Mouse (Mus musculus) ES-E14 (cell line): Measurements from ENCODE around the gene Cd5. TPM values are rescaled to one million over a fixed set of nuclear protein-coding genes. Genes with fewer than 3 reads are reported as not detected.

Experiments
- DNase-seq: peaks from one replicate; pipeline ENCODE4 v3.0.0-alpha.2; 2013; ENCODE audit warnings: low read depth, low spot score
- H3K27ac ChIP-seq: 2 replicates; pipeline ENCODE4 v1.5.1; 2012; ENCODE audit warnings: low read depth, mild to moderate bottlenecking, low read length, moderate library complexity, mixed read lengths; ENCODE audit not compliant: poor library complexity, insufficient read depth, severe bottlenecking
- H3K36me3 ChIP-seq: 2 replicates; pipeline ENCODE4 v1.6.1; 2012; ENCODE audit warnings: mild to moderate bottlenecking, low read length, moderate library complexity, mixed read lengths; ENCODE audit not compliant: control insufficient read depth, poor library complexity, insufficient read depth, severe bottlenecking
- H3K4me1 ChIP-seq, 2 experiments: fragments of 150-350 bp in 1 of 2; sonication (generic) in 1 of 2; 2 replicates each; pipeline ENCODE4 v1.6.1; 2012; ENCODE audit warnings: low read length in 2 of 2, mild to moderate bottlenecking in 1 of 2, mixed read lengths in 1 of 2; ENCODE audit not compliant: control insufficient read depth in 2 of 2, insufficient read depth in 2 of 2, poor library complexity in 1 of 2
- H3K4me3 ChIP-seq, 2 experiments: fragments of 150-350 bp in 1 of 2; sonication (generic) in 1 of 2; 2 replicates each; pipeline ENCODE4 v1.5.1; 2012; ENCODE audit warnings: low read length in 2 of 2, low read depth in 1 of 2, mild to moderate bottlenecking in 1 of 2, mixed read lengths in 1 of 2; ENCODE audit not compliant: insufficient read depth in 1 of 2, poor library complexity in 1 of 2, severe bottlenecking in 1 of 2
- H3K9ac ChIP-seq: 2 replicates; pipeline ENCODE4 v1.6.1; 2012; ENCODE audit warnings: low read depth, mild to moderate bottlenecking, low read length, mixed read lengths; ENCODE audit not compliant: poor library complexity, insufficient read depth, severe bottlenecking
- H3K9me3 ChIP-seq: fragments of 150-350 bp; sonication (generic); 2 replicates; pipeline ENCODE4 v1.6.1; 2012; ENCODE audit warnings: low read depth, mild to moderate bottlenecking, low read length; ENCODE audit not compliant: control insufficient read depth, insufficient read depth
- CHD2 ChIP-seq: IDR thresholded peaks from 2 replicates; pipeline ENCODE4 v1.6.1; 2014; ENCODE audit warnings: mild to moderate bottlenecking, low read depth, low read length, inconsistent platforms
- HCFC1 ChIP-seq: IDR thresholded peaks from 2 replicates; pipeline ENCODE4 v1.6.1; 2012; ENCODE audit warnings: low read length, inconsistent platforms, borderline replicate concordance; ENCODE audit not compliant: insufficient read depth
- MAFK ChIP-seq: IDR thresholded peaks from 2 replicates; pipeline ENCODE4 v1.6.1; 2014; ENCODE audit warnings: mild to moderate bottlenecking, low read depth, low read length, inconsistent platforms; ENCODE audit not compliant: insufficient read depth
- ZC3H11A ChIP-seq: IDR thresholded peaks from 2 replicates; pipeline ENCODE4 v1.6.1; 2012; ENCODE audit warnings: low read depth, mild to moderate bottlenecking, inconsistent platforms, low read length, borderline replicate concordance
- ZNF384 ChIP-seq: IDR thresholded peaks from 2 replicates; pipeline ENCODE4 v1.6.1; 2012; ENCODE audit warnings: low read depth, low read length, inconsistent platforms
- in situ Hi-C, 2 experiments: fragments of 600-800 bp; cut with MboI; formaldehyde crosslinking; loops; one replicate each; pipeline ENCODE4 v1.15.1; 2025; ENCODE audit warnings: low sequenced_read_pairs in 2 of 2, inconsistent platforms in 1 of 2; ENCODE audit not compliant: unreplicated experiment in 2 of 2
- total RNA-seq: library from RNA; depleted of rRNA; stranded (reverse); fragments of 300-350 nt; gene quantifications from 2 replicates; pipeline ENCODE4 v1.2.3, GENCODE M21; 2012

The Cd5 gene
- total RNA-seq, 1 experiment = not detected

- H3K9me3 ChIP-seq = no peaks in the 10 kb centered on the region
- in situ Hi-C loops = no loop called here
- no peak overlapping the region for H3K9ac ChIP-seq
- no peak overlapping the region for H3K27ac ChIP-seq
- no peak overlapping the region for H3K4me3 ChIP-seq
- H3K4me1 ChIP-seq = no peaks in the 10 kb centered on the region
- no peak for TF ChIP-seq HCFC1
- no peak for TF ChIP-seq ZC3H11A
- no peak for TF ChIP-seq CHD2
- no peak for TF ChIP-seq MAFK
- TF ChIP-seq ZNF384 = no peak
- DNase-seq = no peak
- no peaks in the 10 kb centered on the region for H3K36me3 ChIP-seq
Observed at GRCm38 (mm10) chr19:10750161-10750560, 11.4 kb upstream of the Cd5 start.

GRCm38 (mm10) chr19:10749295-10749694 lies 10.5 kb upstream of the Cd5 start:
- no peaks in the 10 kb centered on the region for H3K9me3 ChIP-seq
- H3K27ac ChIP-seq = no peak overlapping the region
- no peaks in the 10 kb centered on the region for H3K4me1 ChIP-seq
- no peak overlapping the region for H3K4me3 ChIP-seq
- DNase-seq = no peak
- H3K36me3 ChIP-seq = no peaks in the 10 kb centered on the region
- no peak overlapping the region for H3K9ac ChIP-seq
- in situ Hi-C loops = no loop called here
- TF ChIP-seq HCFC1 = no peak
- TF ChIP-seq CHD2 = no peak
- TF ChIP-seq ZC3H11A = no peak
- TF ChIP-seq MAFK = no peak
- no peak for TF ChIP-seq ZNF384

DNA sequence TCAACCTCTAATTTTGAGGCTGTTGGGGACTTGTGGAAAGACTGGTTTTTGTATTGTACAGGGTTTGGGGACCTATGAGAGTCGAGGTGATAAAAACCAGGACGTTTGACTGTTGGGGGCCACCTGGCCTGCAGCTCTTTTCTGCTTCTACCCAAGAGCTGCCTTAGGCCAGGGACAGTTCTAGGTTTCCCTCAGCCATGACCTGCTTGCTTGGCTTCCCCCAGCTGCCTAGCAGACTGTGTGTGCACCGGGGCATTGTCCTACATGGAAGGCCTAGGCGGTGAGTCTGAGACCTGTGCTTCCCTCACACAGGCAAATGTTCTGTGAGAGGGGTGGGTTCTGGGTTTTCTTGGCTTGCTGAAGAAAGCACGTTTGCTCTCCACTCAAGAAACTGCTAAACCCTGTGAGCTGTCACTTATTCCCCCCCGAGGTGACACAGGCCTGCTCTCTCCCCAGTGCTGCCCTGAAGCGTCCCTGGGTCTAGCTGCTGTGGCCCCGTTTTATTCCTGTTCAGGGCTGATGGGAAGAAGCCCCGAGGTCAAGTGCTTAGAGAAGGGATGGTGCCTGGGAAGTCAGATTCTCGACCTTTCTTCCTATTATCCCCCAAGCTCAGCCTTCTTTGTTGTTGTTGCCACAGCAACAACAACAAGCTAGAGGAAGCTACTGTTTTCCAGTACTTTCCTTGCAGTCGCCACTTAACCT lies 9.8 kb upstream of the Cd5 start:
- Histone ChIP-seq H3K4me1 (no peaks in the 10 kb centered on the region), H3K36me3 (no peaks in the 10 kb centered on the region), H3K9me3 (no peaks in the 10 kb centered on the region), H3K9ac (no peak overlapping the region), H3K4me3 (no peak overlapping the region), H3K27ac (no peak overlapping the region)
- no peak for DNase-seq
- in situ Hi-C loops = no loop called here
- no peak for TF ChIP-seq HCFC1
- TF ChIP-seq MAFK = no peak
- no peak for TF ChIP-seq CHD2
- TF ChIP-seq ZC3H11A = no peak
- TF ChIP-seq ZNF384 = no peak

DNA sequence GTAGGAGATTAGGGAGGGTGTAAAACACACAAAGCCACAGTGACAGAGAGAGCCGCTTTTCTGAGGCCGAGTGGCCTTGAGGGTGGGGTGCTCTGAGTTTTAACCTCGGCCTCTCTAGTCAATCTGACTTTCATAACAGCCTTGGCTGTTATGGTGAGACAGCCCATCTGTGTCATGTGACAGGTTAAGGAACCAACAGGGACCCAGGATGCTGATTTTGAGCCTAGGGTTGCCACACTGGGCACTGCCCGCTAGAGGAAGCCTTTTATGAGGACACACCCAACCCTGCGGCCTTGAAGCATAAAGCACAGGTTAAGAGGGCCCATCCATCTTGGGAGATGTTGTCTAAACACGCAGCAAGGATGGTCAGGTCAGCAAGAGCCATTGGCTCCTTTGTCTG lies 8.9 kb upstream of the Cd5 start:
- Histone ChIP-seq H3K9me3 (no peaks in the 10 kb centered on the region), H3K27ac (no peak overlapping the region), H3K4me1 (no peaks in the 10 kb centered on the region), H3K4me3 (no peak overlapping the region), H3K9ac (no peak overlapping the region), H3K36me3 (no peaks in the 10 kb centered on the region)
- in situ Hi-C loops = no loop called here
- DNase-seq = no peak
- no peak for TF ChIP-seq MAFK
- TF ChIP-seq ZNF384 = no peak
- no peak for TF ChIP-seq ZC3H11A
- TF ChIP-seq HCFC1 = no peak
- no peak for TF ChIP-seq CHD2
